7 mouse cellular contexts compared by ENCODE assay signal in the genomic region with DNA sequence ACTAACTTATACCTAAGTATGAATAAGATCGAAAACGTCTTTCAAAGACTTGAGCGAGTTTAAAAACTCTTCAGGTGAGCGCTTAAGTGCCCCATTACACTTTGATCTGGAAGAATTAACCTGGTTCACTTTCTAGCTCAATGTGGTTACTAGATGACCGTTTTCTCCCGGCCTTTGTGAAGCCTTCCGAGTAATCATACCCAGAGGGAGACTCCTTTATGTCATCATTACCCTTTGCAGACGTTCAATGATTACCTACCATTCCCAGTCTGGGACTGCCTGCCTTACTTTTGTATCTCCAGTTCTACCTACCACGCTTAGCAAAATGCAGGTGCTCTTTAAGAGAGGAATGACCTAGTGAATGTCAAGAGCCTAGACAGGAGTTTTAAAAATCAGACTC. TPM values are rescaled to one million over a fixed set of nuclear protein-coding genes. Genes with fewer than 3 reads are reported as not detected.
DNase-seq lines count a peak whose midpoint lies in the region; ATAC-seq lines count a peak whose summit lies in the region.

A gene (plus strand): TSS at position 301 of the 400 bp plus-strand sequence.

- 30% methylated on average over 9 of the region's 9 CpGs for WGBS in neural tube, embryonic 13.5 days

- no peaks in the 10 kb centered on the region for H3K9me3 ChIP-seq in neural tube, embryonic 13.5 days

- H3K4me1 ChIP-seq in neural tube, embryonic 13.5 days (replicated peaks) = peaks cover 32% of the 10 kb centered on the region

- peak within 1 kb of the TSS; percentile 66 for H3K4me2 ChIP-seq in neural tube, embryonic 13.5 days

- peak within 1 kb of the TSS; percentile 65 for H3K9ac ChIP-seq in neural tube, embryonic 13.5 days

- H3K27ac ChIP-seq in neural tube, embryonic 13.5 days (replicated peaks) = peak within 1 kb of the TSS; percentile 94

- no peaks in the 10 kb centered on the region for H3K36me3 ChIP-seq in neural tube, embryonic 13.5 days

- ATAC-seq in erythroblast, adult 5-6 weeks (replicated peaks; ENCODE audit: low FRiP score, poor library complexity, severe bottlenecking) = no peak
- ATAC-seq in neural tube, embryonic 13.5 days (ENCODE audit: low read depth) = no peak

- no peak for DNase-seq in urinary bladder, adult 2 months (ENCODE audit: low spot score)
- no peak for DNase-seq in urinary bladder, postnatal 25 days (ENCODE audit: low spot score)
- DNase-seq in heart, postnatal 14 days = no peak
- DNase-seq in left cerebral cortex, postnatal 36 days (ENCODE audit: low spot score in 2 of 2) = no peak
- no peak for DNase-seq in B cell, adult 2 months

- peak within 1 kb of the TSS; percentile 98 for H3K4me3 ChIP-seq in neural tube, embryonic 13.5 days

- intact Hi-C loops in heart, postnatal 14 days (cut with DNase I) = no loop called here
- intact Hi-C loops in left cerebral cortex, postnatal 36 days (cut with DNase I) = loop anchor here (5.0 kb wide), 1 partner anchor 79 kb away; no protein-coding TSS in a partner anchor

- H3K27me3 ChIP-seq in neural tube, embryonic 13.5 days = no peaks in the 10 kb centered on the region

RNA-seq across cellular contexts. Expression of the gene that starts here (rescaled TPM):
- polyA plus RNA-seq in urinary bladder, adult 2 months (2012; rRNA removed) = 55.2 and 63.3 TPM in 2 replicates
- total RNA-seq in erythroblast, adult 5-6 weeks (2015; ENCODE audit: low replicate concordance) = 53.0 and 62.7 TPM in 2 replicates
- 69.9 and 108 TPM in 2 replicates for total RNA-seq in erythroblast, adult 5-6 weeks (2017; ENCODE audit: low replicate concordance)
- total RNA-seq in heart, postnatal 14 days (2021) = 10 to 100 TPM; 95.4 to 99.7 TPM
- 100 to 1,000 TPM; 146 to 152 TPM for total RNA-seq in left cerebral cortex, postnatal 36 days (2021)
- polyA plus RNA-seq in neural tube, embryonic 13.5 days (2015; fragmentation: Nextera tagmentation; extraction: Ambion mirVana) = 98.5 and 116 TPM in 2 replicates
